Mouse (Mus musculus) E14TG2a.4 (cell line): ENCODE measurements around the gene Gm20388.

Experiments
- CTCF ChIP-seq: conservative IDR thresholded peaks from 2 replicates; pipeline ENCODE4 v1.5.1; 2014; ENCODE audit warnings: low read length
- NANOG ChIP-seq: IDR thresholded peaks from 2 replicates; pipeline ENCODE4 v1.6.1; 2014; ENCODE audit warnings: borderline replicate concordance, low read length, mixed read lengths

- TF ChIP-seq CTCF (no peak; the same call in 1 of the 2 replicates), NANOG (no peak)
Measured at GRCm38 (mm10) chr8:121964716-121965512, 2054.3 kb downstream of the Gm20388 start.
